Mouse (Mus musculus) midbrain, embryonic 15.5 days (tissue): ENCODE measurements around the gene C5ar2. TPM values are rescaled to one million over a fixed set of nuclear protein-coding genes. Genes with fewer than 3 reads are reported as not detected.

Source experiments
- ATAC-seq: fragments of 200-750 bp; cut with Nextera tagmentation; replicated peaks from 2 replicates; pipeline ENCODE4 v1.8.0; 2017; ENCODE audit warnings: moderate TSS enrichment
- H3K27ac ChIP-seq: fragments of 300-500 bp; sonication (generic); 2 replicates; pipeline ENCODE4 v1.5.1; 2015; ENCODE audit warnings: mild to moderate bottlenecking, inconsistent platforms
- H3K27me3 ChIP-seq: fragments of 300-500 bp; sonication (generic); replicated peaks from 2 replicates; pipeline ENCODE4 v1.6.1; 2015; ENCODE audit warnings: inconsistent platforms
- H3K36me3 ChIP-seq: fragments of 300-500 bp; sonication (generic); replicated peaks from 2 replicates; pipeline ENCODE4 v1.6.1; 2015; ENCODE audit warnings: inconsistent platforms
- H3K4me1 ChIP-seq: fragments of 300-500 bp; sonication (generic); 2 replicates; pipeline ENCODE4 v1.6.1; 2015; ENCODE audit warnings: inconsistent platforms
- H3K4me2 ChIP-seq: fragments of 300-500 bp; sonication (generic); 2 replicates; pipeline ENCODE4 v1.6.1; 2015; ENCODE audit warnings: inconsistent platforms, mild to moderate bottlenecking, moderate library complexity
- H3K4me3 ChIP-seq: fragments of 300-500 bp; sonication (generic); 2 replicates; pipeline ENCODE4 v1.5.1; 2015; ENCODE audit warnings: mild to moderate bottlenecking, inconsistent platforms
- H3K9ac ChIP-seq: fragments of 300-500 bp; sonication (generic); 2 replicates; pipeline ENCODE4 v1.6.1; 2015; ENCODE audit warnings: mild to moderate bottlenecking, inconsistent platforms
- H3K9me3 ChIP-seq: fragments of 300-500 bp; sonication (generic); 2 replicates; pipeline ENCODE4 v1.6.1; 2016; ENCODE audit warnings: inconsistent platforms
- WGBS: fragments of 180-500 bp; shearing (Covaris S2); methylation state at CpG from one replicate; pipeline ENCODE4 v1.1.7; 2015; ENCODE audit warnings: mixed read lengths; 5-methylcytosine and 5-hydroxymethylcytosine counted together
- polyA plus RNA-seq: library from polyadenylated mRNA; unstranded; fragments of >200 nt; fragmentation: Nextera tagmentation; extraction: Ambion mirVana; gene quantifications from 2 replicates; pipeline ENCODE4 v1.2.1, GENCODE M21; 2015

C5ar2 gene
- polyA plus RNA-seq, 1 experiment from 2014 or later, result not detected

- WGBS, result 79% methylated on average over 8 of the region's 8 CpGs
- Histone ChIP-seq H3K9ac (no peak overlapping the region), H3K36me3 (peaks cover 34% of the 10 kb centered on the region), H3K9me3 (no peaks in the 10 kb centered on the region), H3K4me3 (no peak overlapping the region), H3K4me1 (no peaks in the 10 kb centered on the region), H3K27ac (no peak overlapping the region), H3K4me2 (no peak overlapping the region), H3K27me3 (peaks cover 9% of the 10 kb centered on the region; the same call in 1 of the 2 replicates)
- no peak for ATAC-seq
These were observed 56.5 kb downstream of the C5ar2 start for GRCm38 (mm10) chr7:16187494-16187893.

Other genes with a start within 250 kb of the C5ar2 start
- gene Bicra, start 196.2 kb downstream of the C5ar2 start, polyA plus RNA-seq, result 9.2 TPM in 2 replicates
- 0.05 and 0.10 TPM in 2 replicates for gene Zfp541, start 182.3 kb downstream of the C5ar2 start, polyA plus RNA-seq
- 224 and 234 TPM in 2 replicates for gene Napa, start 145.7 kb downstream of the C5ar2 start, polyA plus RNA-seq
- gene Kptn, start 124.3 kb downstream of the C5ar2 start, polyA plus RNA-seq, result 51.2 and 55.1 TPM in 2 replicates
- 0.80 and 0.88 TPM in 2 replicates for gene Slc8a2, start 114.3 kb downstream of the C5ar2 start, polyA plus RNA-seq
- gene Meis3, start 69.1 kb downstream of the C5ar2 start, polyA plus RNA-seq, result 164 and 166 TPM in 2 replicates
- 14.9 and 15.5 TPM in 2 replicates for gene Dhx34, start 22.1 kb downstream of the C5ar2 start, polyA plus RNA-seq
- 1.5 and 2.9 TPM in 2 replicates for gene C5ar1, start 15.4 kb upstream of the C5ar2 start, polyA plus RNA-seq
- gene Inafm1, start 29.5 kb upstream of the C5ar2 start, polyA plus RNA-seq, result 47.9 and 51.8 TPM in 2 replicates
- gene Ccdc9, start 42.6 kb upstream of the C5ar2 start, polyA plus RNA-seq, result 21.6 and 30.1 TPM in 2 replicates
- gene Bbc3, start 64.2 kb upstream of the C5ar2 start, polyA plus RNA-seq, result 32.0 and 35.0 TPM in 2 replicates
- 243 and 256 TPM in 2 replicates for gene Sae1, start 143.7 kb upstream of the C5ar2 start, polyA plus RNA-seq
- 20.0 and 22.1 TPM in 2 replicates for gene Zc3h4, start 156.8 kb upstream of the C5ar2 start, polyA plus RNA-seq
- gene Tmem160, start 208.6 kb upstream of the C5ar2 start, polyA plus RNA-seq, result 63.6 and 74.4 TPM in 2 replicates
- gene Npas1, start 233.6 kb upstream of the C5ar2 start, polyA plus RNA-seq, result 5.8 and 7.2 TPM in 2 replicates